Mouse (Mus musculus) lung, postnatal 0 days (tissue): Measurements from ENCODE around the gene Ssbp3.

Source experiments
- CTCF ChIP-seq: IDR thresholded peaks from 2 replicates; pipeline ENCODE4 v1.5.1; 2016; ENCODE audit warnings: antibody characterized with exemption, mild to moderate bottlenecking
- EP300 ChIP-seq: IDR thresholded peaks from 2 replicates; pipeline ENCODE4 v1.6.1; 2016; ENCODE audit warnings: antibody characterized with exemption, mild to moderate bottlenecking, control low read depth

DNA sequence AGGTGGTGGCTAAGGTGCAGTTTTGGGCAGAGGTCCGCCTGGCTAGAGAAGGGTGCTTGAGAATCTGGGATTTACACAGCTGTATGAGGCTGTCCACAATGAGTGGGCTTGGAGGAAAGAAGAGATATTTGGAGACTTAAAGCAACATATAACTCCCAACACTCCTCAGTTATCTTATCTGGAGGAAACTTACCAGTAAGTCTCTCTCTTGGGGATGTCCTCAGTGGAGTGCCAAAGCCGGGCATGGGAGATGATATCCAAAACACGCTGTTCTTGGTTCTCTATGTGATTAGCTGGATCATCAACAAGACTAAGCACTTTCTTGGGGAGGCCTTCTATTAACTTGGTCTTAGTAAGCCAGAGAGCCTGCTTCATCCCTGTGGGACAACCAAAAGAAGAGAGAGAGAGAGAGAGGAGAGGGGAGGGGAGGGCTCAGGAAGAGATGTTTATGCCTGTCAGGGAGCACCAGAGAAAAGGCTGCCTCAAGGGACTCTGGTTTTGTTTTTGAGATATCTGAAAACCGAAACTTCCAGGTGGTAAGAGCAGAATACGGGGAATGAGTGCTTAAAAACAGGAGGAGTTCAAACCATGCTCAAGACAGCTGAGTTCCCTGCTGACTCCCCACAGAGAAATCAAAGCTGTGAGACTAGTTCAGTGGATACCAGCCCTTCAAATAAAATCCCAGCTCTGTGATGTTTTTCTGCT is 154.0 kb downstream of the Ssbp3 start:
- TF ChIP-seq EP300 (no peak), CTCF (no peak)
